Mouse (Mus musculus): ENCODE measurements around the gene Spata20.

DNA sequence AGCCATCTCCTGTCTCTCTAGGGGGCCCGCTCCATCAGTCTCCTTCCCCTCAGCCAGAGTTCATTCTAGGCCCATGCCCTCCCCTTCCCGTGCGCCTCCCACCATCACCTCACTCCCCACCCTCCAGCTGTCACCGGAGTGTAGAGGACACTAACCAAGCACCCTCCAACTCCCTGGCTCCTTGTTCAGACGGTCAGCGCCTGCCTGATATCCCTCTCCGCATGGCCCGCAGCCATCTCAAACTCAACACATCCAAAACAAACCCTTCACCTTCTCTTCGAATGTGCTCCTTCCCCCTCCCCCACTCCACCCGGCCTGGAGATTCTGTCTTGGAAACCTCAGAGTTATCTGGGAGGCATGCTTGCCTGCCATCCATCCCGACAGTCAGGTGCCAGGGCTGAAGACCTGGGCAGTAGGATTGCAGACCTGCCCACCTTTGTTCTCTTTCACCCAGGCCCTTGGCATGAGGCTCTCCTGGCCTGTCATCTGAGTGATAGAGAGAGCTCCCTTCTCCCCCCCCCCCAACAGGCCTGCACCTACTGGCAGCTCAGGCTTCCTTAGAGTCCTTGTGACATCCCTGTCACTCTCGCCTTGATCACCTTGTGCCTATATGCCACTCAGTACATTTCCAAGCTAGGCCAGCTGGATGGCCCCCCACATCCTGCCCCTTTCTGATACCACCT lies 34.7 kb downstream of the Spata20 start:
- TF ChIP-seq CTCF (IDR thresholded peaks at IDR 0.05; ENCODE audit: extremely low read depth, insufficient read depth, low read length) (no peak), POLR2A (IDR thresholded peaks at IDR 0.05; ENCODE audit: extremely low read depth, insufficient read depth, low read length) (no peak)

Data from cortical plate, adult 2 months (tissue).